Comparison of ENCODE assay signal across 17 mouse cellular contexts in genomic region chr4:149601484-149601883, GRCm38 (mm10). TPM values are rescaled to one million over a fixed set of nuclear protein-coding genes. Genes with fewer than 3 reads are reported as not detected.
DNase-seq lines count a peak whose midpoint lies in the region; ATAC-seq and TF ChIP-seq lines count a peak whose summit lies in the region.
"Had no signal": no experiment of that assay in that cellular context is flagged by ENCODE, and none has a peak within 500 bp of the region (broad histone marks: within the 10 kb centered on the region; RNA-seq: fewer than 3 reads in every experiment).

No protein-coding gene starts in this region.

- no peak for DNase-seq in heart, postnatal 36 days
- DNase-seq in lung, adult 18-20 months = peak; percentile 35 to 59
- DNase-seq in lung, postnatal 25 days (ENCODE audit: low spot score) = no peak
- peak; percentile 36 for DNase-seq in lung, postnatal 10 days
- DNase-seq in stomach, postnatal 0 days (ENCODE audit: low spot score) = no peak
- DNase-seq: adrenal gland, postnatal 14 days; cerebellum, postnatal 14 days; gastrocnemius, adult 2 months; layer of hippocampus, postnatal 36 days; left cerebral cortex, postnatal 4 days had no signal

- peaks cover 47% of the 10 kb centered on the region for H3K27me3 ChIP-seq in heart, embryonic 13.5 days (replicated peaks)
- H3K27me3 ChIP-seq in stomach, postnatal 0 days (ENCODE audit: control insufficient read depth, insufficient read depth, low read length) = no peaks in the 10 kb centered on the region
- H3K27me3 ChIP-seq in kidney, embryonic 15.5 days = no peaks in the 10 kb centered on the region
- H3K27me3 ChIP-seq: embryonic facial prominence, embryonic 12.5 days; forebrain, embryonic 15.5 days had no signal

- TF ChIP-seq EP300 in stomach, postnatal 0 days (optimal IDR thresholded peaks at IDR 0.05) = no peak

- no peak overlapping the region for H3K9ac ChIP-seq in heart, embryonic 13.5 days
- no peak overlapping the region for H3K9ac ChIP-seq in stomach, postnatal 0 days (ENCODE audit: low read length)
- no peak overlapping the region for H3K9ac ChIP-seq in kidney, embryonic 15.5 days
- H3K9ac ChIP-seq: embryonic facial prominence, embryonic 12.5 days; forebrain, embryonic 15.5 days; liver, embryonic 14.5 days had no signal

- H3K4me1 ChIP-seq in heart, embryonic 13.5 days = peaks cover 26% of the 10 kb centered on the region
- no peaks in the 10 kb centered on the region for H3K4me1 ChIP-seq in stomach, postnatal 0 days (replicated peaks; ENCODE audit: control insufficient read depth, insufficient read depth)
- H3K4me1 ChIP-seq in kidney, embryonic 15.5 days = peaks cover 10% of the 10 kb centered on the region

- H3K4me3 ChIP-seq in heart, embryonic 13.5 days = no peak overlapping the region
- no peak overlapping the region for H3K4me3 ChIP-seq in stomach, postnatal 0 days (ENCODE audit: low read depth, low read length)
- H3K4me3 ChIP-seq in kidney, embryonic 15.5 days (replicated peaks) = no peak overlapping the region
- H3K4me3 ChIP-seq: embryonic facial prominence, embryonic 12.5 days; forebrain, embryonic 15.5 days; gastrocnemius, adult 2 months had no signal

- peak overlapping the region; percentile 33; the same call in 1 of the 2 replicates for H3K4me2 ChIP-seq in heart, embryonic 13.5 days
- no peak overlapping the region for H3K4me2 ChIP-seq in stomach, postnatal 0 days (replicated peaks; ENCODE audit: low read depth)
- no peak overlapping the region for H3K4me2 ChIP-seq in kidney, embryonic 15.5 days
- H3K4me2 ChIP-seq: embryonic facial prominence, embryonic 12.5 days; forebrain, embryonic 15.5 days had no signal

- H3K27ac ChIP-seq in heart, embryonic 13.5 days (replicated peaks) = no peak overlapping the region
- 0 out of 2 replicates have a peak overlapping the region, but pooled peaks have one; percentile 8 for H3K27ac ChIP-seq in stomach, postnatal 0 days (replicated peaks)
- no peak overlapping the region for H3K27ac ChIP-seq in kidney, embryonic 15.5 days
- H3K27ac ChIP-seq: embryonic facial prominence, embryonic 12.5 days; forebrain, embryonic 15.5 days; gastrocnemius, adult 2 months; liver, embryonic 14.5 days had no signal

- no peaks in the 10 kb centered on the region for H3K9me3 ChIP-seq in heart, embryonic 13.5 days
- no peaks in the 10 kb centered on the region for H3K9me3 ChIP-seq in stomach, postnatal 0 days (ENCODE audit: control insufficient read depth, low read length)
- H3K9me3 ChIP-seq in kidney, embryonic 15.5 days (replicated peaks) = no peaks in the 10 kb centered on the region
- H3K9me3 ChIP-seq: embryonic facial prominence, embryonic 12.5 days; forebrain, embryonic 15.5 days had no signal

- 24% methylated on average over 4 of the region's 4 CpGs for WGBS in heart, embryonic 13.5 days
- WGBS in stomach, postnatal 0 days = 31% methylated on average over 4 of the region's 4 CpGs
- 30% methylated on average over 4 of the region's 4 CpGs for WGBS in kidney, embryonic 15.5 days

- TF ChIP-seq CTCF in stomach, postnatal 0 days (IDR thresholded peaks at IDR 0.05; ENCODE audit: low read depth) = no peak

- ATAC-seq in heart, embryonic 13.5 days (ENCODE audit: extremely low read depth, insufficient number of reproducible peaks, low FRiP score, low TSS enrichment) = no peak
- no peak for ATAC-seq in stomach, postnatal 0 days (ENCODE audit: low FRiP score, low TSS enrichment)
- no peak for ATAC-seq in kidney, embryonic 15.5 days (replicated peaks; ENCODE audit: low FRiP score)
- ATAC-seq in monocyte, adult 5-6 weeks (replicated peaks; ENCODE audit: insufficient number of reproducible peaks, low FRiP score, low TSS enrichment, poor library complexity, severe bottlenecking) = no peak
- ATAC-seq: forebrain, embryonic 15.5 days; inflammation-experienced regulatory T-cells, adult 6 months had no signal

- intact Hi-C loops in heart, postnatal 36 days (cut with DNase I) = no loop called here

- H3K36me3 ChIP-seq in heart, embryonic 13.5 days = no peaks in the 10 kb centered on the region
- H3K36me3 ChIP-seq in stomach, postnatal 0 days (ENCODE audit: control insufficient read depth, insufficient read depth, low read length) = no peaks in the 10 kb centered on the region
- no peaks in the 10 kb centered on the region for H3K36me3 ChIP-seq in kidney, embryonic 15.5 days
- H3K36me3 ChIP-seq: embryonic facial prominence, embryonic 12.5 days; forebrain, embryonic 15.5 days had no signal

RNA-seq across cellular contexts. Expression of gene Clstn1, which starts 15.2 kb away (rescaled TPM):
- polyA plus RNA-seq in heart, embryonic 13.5 days (2015; fragmentation: Nextera tagmentation; extraction: Ambion mirVana) = 9.2 and 13.6 TPM in 2 replicates
- total RNA-seq in heart, postnatal 36 days (2021) = 10 to 100 TPM; 89.5 to 92.1 TPM
- polyA plus RNA-seq in stomach, postnatal 0 days (2015; fragmentation: Nextera tagmentation; extraction: Ambion mirVana) = 28.6 and 30.5 TPM in 2 replicates
- polyA plus RNA-seq in kidney, embryonic 15.5 days (2015; fragmentation: Nextera tagmentation; extraction: Ambion mirVana) = 36.7 and 41.8 TPM in 2 replicates
- total RNA-seq in monocyte, adult 5-6 weeks (2017) = 0.43 to 4.3 TPM (median 1.2 TPM) in 3 replicates

Comparison
In these comparisons a context has a peak if more than half of its experiments do, and no peak if none do; other contexts are left out.
1. DNase-seq: peak in lung, adult 18-20 months (2 of 2) and lung, postnatal 10 days (single experiment); none in heart, postnatal 36 days (0 of 2), lung, postnatal 25 days (single experiment) and stomach, postnatal 0 days (single experiment).